Mouse (Mus musculus) hindbrain, embryonic 12.5 days (tissue): Measurements from ENCODE around the gene Iqcg. TPM values are rescaled to one million over a fixed set of nuclear protein-coding genes. Genes with fewer than 3 reads are reported as not detected.

ENCODE experiments used
- ATAC-seq: fragments of 200-750 bp; cut with Nextera tagmentation; 2 replicates; pipeline ENCODE4 v1.8.0; 2017; ENCODE audit warnings: moderate TSS enrichment; ENCODE audit not compliant: low FRiP score
- H3K27ac ChIP-seq: fragments of 300-500 bp; sonication (generic); 2 replicates; pipeline ENCODE4 v1.5.1; 2016; ENCODE audit warnings: mild to moderate bottlenecking
- H3K27me3 ChIP-seq: fragments of 300-500 bp; sonication (generic); 2 replicates; pipeline ENCODE4 v1.6.1; 2016; ENCODE audit warnings: mild to moderate bottlenecking
- H3K36me3 ChIP-seq: fragments of 300-500 bp; sonication (generic); 2 replicates; pipeline ENCODE4 v1.6.1; 2016; ENCODE audit warnings: mild to moderate bottlenecking
- H3K4me1 ChIP-seq: fragments of 300-500 bp; sonication (generic); 2 replicates; pipeline ENCODE4 v1.6.1; 2016
- H3K4me2 ChIP-seq: fragments of 300-500 bp; sonication (generic); replicated peaks from 2 replicates; pipeline ENCODE4 v1.6.1; 2016; ENCODE audit warnings: mild to moderate bottlenecking
- H3K4me3 ChIP-seq: fragments of 300-500 bp; sonication (generic); 2 replicates; pipeline ENCODE4 v1.5.1; 2016; ENCODE audit warnings: mild to moderate bottlenecking
- H3K9ac ChIP-seq: fragments of 300-500 bp; sonication (generic); 2 replicates; pipeline ENCODE4 v1.6.1; 2016; ENCODE audit warnings: mild to moderate bottlenecking, moderate library complexity
- H3K9me3 ChIP-seq: fragments of 300-500 bp; sonication (generic); replicated peaks from 2 replicates; pipeline ENCODE4 v1.6.1; 2016; ENCODE audit warnings: mild to moderate bottlenecking
- WGBS: fragments of 180-500 bp; shearing (Covaris S2); methylation state at CpG from one replicate; pipeline ENCODE4 v1.1.7; 2016; 5-methylcytosine and 5-hydroxymethylcytosine counted together
- polyA plus RNA-seq: library from polyadenylated mRNA; unstranded; fragments of >200 nt; fragmentation: Nextera tagmentation; extraction: Ambion mirVana; gene quantifications from 2 replicates; pipeline ENCODE4 v1.2.1, GENCODE M21; 2016

Iqcg gene
- polyA plus RNA-seq, 1 experiment from 2014 or later: 6.5 TPM

DNA sequence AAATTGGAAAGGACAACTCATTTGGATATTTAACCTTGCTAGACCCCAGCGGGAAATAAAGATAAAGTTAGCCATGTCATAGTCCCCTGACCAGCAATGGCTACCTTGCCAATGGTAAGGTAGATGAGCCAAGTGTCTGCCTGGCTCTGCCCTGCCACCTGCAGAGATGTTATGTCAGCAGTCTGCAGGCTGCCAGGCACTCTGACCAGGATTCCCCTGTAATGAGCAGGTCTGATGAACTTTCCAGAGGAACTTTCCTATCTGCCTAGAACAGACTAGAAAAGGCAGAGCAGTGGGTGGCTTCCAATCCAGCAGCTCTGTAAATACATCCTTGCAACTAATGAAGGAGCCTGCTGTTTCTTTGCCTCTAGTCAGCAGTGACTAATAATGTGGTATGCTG, 41.1 kb downstream of the Iqcg start:
- ATAC-seq: no peak
- Histone ChIP-seq H3K27me3 (no peaks in the 10 kb centered on the region), H3K4me2 (no peak overlapping the region), H3K27ac (no peak overlapping the region), H3K36me3 (peaks cover 49% of the 10 kb centered on the region), H3K9me3 (no peaks in the 10 kb centered on the region), H3K9ac (no peak overlapping the region), H3K4me3 (no peak overlapping the region), H3K4me1 (no peaks in the 10 kb centered on the region)
- 93% methylated on average over 1 of the region's 1 CpGs for WGBS

DNA sequence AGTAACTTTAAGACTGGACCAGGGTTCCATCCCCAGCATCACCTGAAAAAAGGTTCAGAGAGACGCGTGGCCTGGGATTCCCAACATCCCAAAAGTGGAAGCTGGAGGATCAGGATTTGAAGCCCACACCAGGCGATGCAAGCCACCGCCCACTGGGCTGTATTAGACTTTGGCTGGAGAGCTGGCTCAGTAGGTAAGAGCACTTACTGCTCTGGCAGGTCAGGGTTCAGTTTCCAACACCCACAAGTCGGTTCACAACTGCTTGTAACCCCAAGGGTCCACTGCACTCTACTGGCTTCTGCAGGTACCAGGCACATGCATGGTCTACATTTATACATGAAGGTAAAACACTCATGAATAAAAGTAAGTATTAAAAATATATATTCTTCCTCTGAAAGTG, 42.2 kb downstream of the Iqcg start:
- H3K36me3 ChIP-seq: peaks cover 59% of the 10 kb centered on the region
- WGBS: 92% methylated on average over 5 of the region's 5 CpGs

DNA sequence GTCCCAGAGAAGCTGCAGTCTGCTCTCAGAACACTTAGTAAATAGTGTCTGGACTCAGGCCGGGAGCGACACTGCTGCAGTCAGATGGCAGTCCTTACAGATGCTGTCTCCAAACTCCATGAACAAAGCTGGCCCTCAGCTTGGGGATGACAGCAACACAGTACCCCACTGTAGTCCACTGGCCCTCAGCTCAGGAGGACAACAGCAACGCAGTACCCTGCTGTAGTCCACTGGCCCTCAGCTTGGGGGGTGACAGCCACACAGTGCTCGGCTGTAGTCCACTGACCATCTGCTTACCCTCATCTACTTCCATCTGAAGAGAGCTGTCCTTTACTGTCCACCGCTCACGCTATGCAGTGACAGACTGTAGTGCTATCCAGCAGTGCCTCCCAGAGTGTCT, 45.9 kb downstream of the Iqcg start:
- no peak for ATAC-seq
- Histone ChIP-seq H3K4me2 (no peak overlapping the region), H3K36me3 (peaks cover 90% of the 10 kb centered on the region), H3K9me3 (no peaks in the 10 kb centered on the region), H3K27me3 (no peaks in the 10 kb centered on the region), H3K9ac (no peak overlapping the region), H3K27ac (no peak overlapping the region), H3K4me3 (no peak overlapping the region), H3K4me1 (no peaks in the 10 kb centered on the region)
- WGBS: 91% methylated on average over 6 of the region's 6 CpGs

More for the DNA sequence above, 42.2 kb downstream of the Iqcg start:
- no peak overlapping the region for H3K27ac ChIP-seq
- H3K27me3 ChIP-seq: no peaks in the 10 kb centered on the region
- no peaks in the 10 kb centered on the region for H3K4me1 ChIP-seq
- no peaks in the 10 kb centered on the region for H3K9me3 ChIP-seq
- no peak overlapping the region for H3K9ac ChIP-seq
- ATAC-seq: no peak
- no peak overlapping the region for H3K4me3 ChIP-seq
- no peak overlapping the region for H3K4me2 ChIP-seq

DNA sequence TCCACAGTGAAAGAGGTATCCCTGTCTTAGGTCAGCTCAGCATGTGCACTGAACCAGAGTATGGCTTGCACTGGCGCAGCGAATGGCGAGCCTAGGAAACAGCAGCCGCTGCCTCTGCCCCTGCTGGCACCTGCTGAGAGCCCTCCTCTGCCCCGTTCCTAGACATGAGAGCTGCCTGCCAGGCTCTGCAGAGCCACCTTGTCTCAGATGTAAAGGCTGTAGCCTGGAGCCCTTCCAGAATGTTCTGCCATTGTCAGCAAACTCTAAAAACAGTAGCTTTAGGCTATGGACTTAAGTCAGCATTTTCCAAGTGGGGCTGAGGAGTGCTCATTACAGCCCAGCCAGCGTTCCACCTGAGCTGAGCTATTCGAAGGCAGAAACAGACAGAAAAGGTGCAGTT, 48.6 kb downstream of the Iqcg start:
- no peaks in the 10 kb centered on the region for H3K9me3 ChIP-seq
- no peak overlapping the region for H3K9ac ChIP-seq
- no peak overlapping the region for H3K4me2 ChIP-seq
- H3K4me3 ChIP-seq: no peak overlapping the region
- no peaks in the 10 kb centered on the region for H3K4me1 ChIP-seq
- H3K36me3 ChIP-seq: peaks cover 64% of the 10 kb centered on the region
- no peak overlapping the region for H3K27ac ChIP-seq
- ATAC-seq: no peak
- H3K27me3 ChIP-seq: no peaks in the 10 kb centered on the region
- 76% methylated on average over 7 of the region's 7 CpGs for WGBS

DNA sequence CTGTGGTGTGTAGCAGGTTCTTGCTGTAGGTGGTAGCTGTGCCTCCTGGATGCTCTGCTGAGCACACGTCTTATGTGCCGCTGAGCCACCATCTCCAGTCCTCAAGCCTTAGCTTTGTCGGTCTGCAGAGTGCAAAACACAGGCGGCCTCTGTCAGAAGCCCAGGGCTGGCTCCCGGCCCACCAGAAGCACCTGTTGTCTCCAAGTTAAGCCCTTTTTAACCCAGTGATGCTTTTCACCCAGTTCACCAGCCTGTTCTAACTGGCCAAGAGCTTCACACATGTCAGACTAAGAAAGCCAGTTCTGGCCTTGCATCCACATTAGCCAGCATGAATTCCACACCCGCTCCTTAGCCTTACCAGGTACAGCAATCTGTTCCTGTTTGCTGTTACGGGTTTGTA, 49.1 kb downstream of the Iqcg start:
- WGBS: 90% methylated on average over 7 of the region's 7 CpGs
- Histone ChIP-seq H3K4me2 (no peak overlapping the region), H3K27ac (no peak overlapping the region), H3K9ac (no peak overlapping the region), H3K4me3 (no peak overlapping the region), H3K27me3 (no peaks in the 10 kb centered on the region), H3K36me3 (peaks cover 59% of the 10 kb centered on the region), H3K4me1 (no peaks in the 10 kb centered on the region), H3K9me3 (no peaks in the 10 kb centered on the region)
- no peak for ATAC-seq

DNA sequence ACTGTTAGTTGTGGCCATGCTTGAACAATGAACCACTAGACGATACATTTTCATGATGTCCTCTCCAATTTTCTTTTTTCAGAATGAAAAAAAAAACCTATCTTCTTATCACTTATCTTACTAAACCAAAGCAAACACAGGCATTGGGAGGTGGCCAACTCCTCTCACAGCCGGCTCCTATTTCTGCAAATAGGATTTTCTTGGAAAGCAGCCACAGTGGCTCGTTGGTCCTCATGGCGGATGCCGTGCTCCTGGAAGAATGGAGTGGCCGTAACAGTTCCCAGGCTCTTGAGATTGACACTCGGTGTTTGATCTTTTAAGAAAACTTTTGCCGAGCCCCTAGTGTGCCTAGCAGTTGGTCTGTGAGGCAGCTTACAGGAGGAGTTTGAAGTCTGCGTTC, 50.8 kb downstream of the Iqcg start:
- H3K27me3 ChIP-seq: no peaks in the 10 kb centered on the region
- no peak for ATAC-seq
- no peak overlapping the region for H3K27ac ChIP-seq
- WGBS: 65% methylated on average over 9 of the region's 9 CpGs
- peaks cover 61% of the 10 kb centered on the region for H3K36me3 ChIP-seq
- no peak overlapping the region for H3K9ac ChIP-seq
- H3K4me1 ChIP-seq: no peaks in the 10 kb centered on the region
- no peak overlapping the region for H3K4me2 ChIP-seq
- H3K4me3 ChIP-seq: no peak overlapping the region
- H3K9me3 ChIP-seq: no peaks in the 10 kb centered on the region

GRCm38 (mm10) chr16:32992158-32992557, 63.9 kb downstream of the Iqcg start:
- Histone ChIP-seq H3K27me3 (no peaks in the 10 kb centered on the region), H3K27ac (no peak overlapping the region), H3K4me3 (no peak overlapping the region), H3K4me2 (no peak overlapping the region), H3K4me1 (no peaks in the 10 kb centered on the region), H3K36me3 (peaks cover 57% of the 10 kb centered on the region), H3K9ac (no peak overlapping the region), H3K9me3 (no peaks in the 10 kb centered on the region)
- ATAC-seq: no peak
- 93% methylated on average over 5 of the region's 5 CpGs for WGBS

GRCm38 (mm10) chr16:32984631-32985030, 71.4 kb downstream of the Iqcg start:
- H3K27me3 ChIP-seq: no peaks in the 10 kb centered on the region
- no peaks in the 10 kb centered on the region for H3K4me1 ChIP-seq
- peaks cover 35% of the 10 kb centered on the region for H3K36me3 ChIP-seq
- no peak for ATAC-seq
- WGBS: 92% methylated on average over 2 of the region's 2 CpGs
- H3K9me3 ChIP-seq: no peaks in the 10 kb centered on the region
- no peak overlapping the region for H3K4me2 ChIP-seq
- H3K9ac ChIP-seq: no peak overlapping the region
- H3K27ac ChIP-seq: no peak overlapping the region
- H3K4me3 ChIP-seq: no peak overlapping the region

- Histone ChIP-seq H3K27ac (no peak overlapping the region), H3K36me3 (peaks cover 38% of the 10 kb centered on the region), H3K4me1 (no peaks in the 10 kb centered on the region), H3K4me2 (no peak overlapping the region), H3K9me3 (no peaks in the 10 kb centered on the region), H3K9ac (no peak overlapping the region), H3K4me3 (no peak overlapping the region), H3K27me3 (no peaks in the 10 kb centered on the region)
- WGBS: 95% methylated on average over 4 of the region's 4 CpGs
- ATAC-seq: no peak
These were observed 74.6 kb downstream of the Iqcg start for GRCm38 (mm10) chr16:32981405-32981804.

GRCm38 (mm10) chr16:32980227-32980626, 75.8 kb downstream of the Iqcg start:
- H3K9me3 ChIP-seq: no peaks in the 10 kb centered on the region
- no peaks in the 10 kb centered on the region for H3K4me1 ChIP-seq
- no peaks in the 10 kb centered on the region for H3K27me3 ChIP-seq
- no peak overlapping the region for H3K9ac ChIP-seq
- no peak overlapping the region for H3K27ac ChIP-seq
- H3K36me3 ChIP-seq: peaks cover 40% of the 10 kb centered on the region
- no peak for ATAC-seq
- H3K4me2 ChIP-seq: no peak overlapping the region
- no peak overlapping the region for H3K4me3 ChIP-seq
- 84% methylated on average over 1 of the region's 1 CpGs for WGBS

DNA sequence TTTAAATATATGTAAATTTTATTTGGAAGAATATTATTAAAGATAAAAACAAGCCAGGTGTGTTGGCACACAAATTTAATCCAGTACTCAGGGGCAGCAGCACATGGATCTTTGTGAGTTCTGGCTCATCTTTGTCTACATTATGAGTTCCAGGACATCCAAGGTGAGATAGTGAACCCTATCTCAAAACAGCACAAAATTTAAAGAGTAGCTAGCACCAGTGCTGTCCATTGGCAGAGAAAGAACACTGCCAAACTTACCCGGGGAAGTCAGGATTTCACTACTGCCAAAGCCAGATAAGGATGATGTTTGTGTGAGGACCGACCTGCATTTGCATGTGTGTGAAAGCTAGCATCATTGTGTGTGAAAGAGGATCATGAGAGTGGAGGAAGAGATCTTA, 83.0 kb downstream of the Iqcg start:
- H3K4me3 ChIP-seq: no peak overlapping the region
- H3K27ac ChIP-seq: no peak overlapping the region
- H3K36me3 ChIP-seq: peaks cover 34% of the 10 kb centered on the region
- H3K4me1 ChIP-seq: 0 out of 2 replicates have a peak, but pooled peaks cover 2% of the 10 kb centered on the region
- no peaks in the 10 kb centered on the region for H3K27me3 ChIP-seq
- ATAC-seq: no peak
- H3K4me2 ChIP-seq: no peak overlapping the region
- no peaks in the 10 kb centered on the region for H3K9me3 ChIP-seq
- WGBS: 88% methylated on average over 2 of the region's 2 CpGs
- no peak overlapping the region for H3K9ac ChIP-seq

- H3K36me3 ChIP-seq: peaks cover 31% of the 10 kb centered on the region
- no peak overlapping the region for H3K9ac ChIP-seq
- H3K27ac ChIP-seq: no peak overlapping the region
- no peaks in the 10 kb centered on the region for H3K27me3 ChIP-seq
- H3K4me3 ChIP-seq: no peak overlapping the region
- H3K9me3 ChIP-seq: no peaks in the 10 kb centered on the region
- 0 out of 2 replicates have a peak, but pooled peaks cover 2% of the 10 kb centered on the region for H3K4me1 ChIP-seq
- 87% methylated on average over 5 of the region's 5 CpGs for WGBS
- H3K4me2 ChIP-seq: no peak overlapping the region
- ATAC-seq: no peak
These were observed 83.5 kb downstream of the Iqcg start for GRCm38 (mm10) chr16:32972535-32972934.
